Mouse (Mus musculus) adrenal gland (tissue): ENCODE results near the gene 4930512M02Rik.
"Not testable (repeated sequence)": the region's sequence is repeated elsewhere in the genome, so short reads cannot be mapped to it uniquely, and the experiment has no call there.

Experiments used
- intact Hi-C: fragments of 180-260 bp; cut with DNase I; formaldehyde crosslinking; loops from one replicate; pipeline ENCODE4 v1.15.1; 2025
- long read RNA-seq, 2 experiments: library from polyadenylated mRNA; unstranded; transcript quantifications; one replicate each; pipeline ENCODE4 v2.0.0; 2020; ENCODE audit warnings: borderline replicate concordance in 1 of 2; ENCODE audit not compliant: insufficient replicate concordance in 1 of 2

The 4930512M02Rik gene
- long read RNA-seq, experiment 1: 0 reads
- long read RNA-seq, experiment 2: 0 reads

- intact Hi-C loops: not testable (repeated sequence)
Measured at GRCm38 (mm10) chr11:11627735-11628134, at the start of gene 4930512M02Rik. Gene 4930512M02Rik, minus strand, starts transcription at chr11:11627835.

GRCm38 (mm10) chr11:11677165-11677564, 49.5 kb upstream of the 4930512M02Rik start:
- intact Hi-C loops: no loop called here

- intact Hi-C loops: no loop called here
Measured at GRCm38 (mm10) chr11:11676068-11676741, 48.6 kb upstream of the 4930512M02Rik start.

GRCm38 (mm10) chr11:11675063-11675462, 47.4 kb upstream of the 4930512M02Rik start:
- intact Hi-C loops: no loop called here

GRCm38 (mm10) chr11:11672974-11673373, 45.3 kb upstream of the 4930512M02Rik start:
- intact Hi-C loops: no loop called here

GRCm38 (mm10) chr11:11667922-11668290, 40.3 kb upstream of the 4930512M02Rik start:
- intact Hi-C loops: no loop called here

DNA sequence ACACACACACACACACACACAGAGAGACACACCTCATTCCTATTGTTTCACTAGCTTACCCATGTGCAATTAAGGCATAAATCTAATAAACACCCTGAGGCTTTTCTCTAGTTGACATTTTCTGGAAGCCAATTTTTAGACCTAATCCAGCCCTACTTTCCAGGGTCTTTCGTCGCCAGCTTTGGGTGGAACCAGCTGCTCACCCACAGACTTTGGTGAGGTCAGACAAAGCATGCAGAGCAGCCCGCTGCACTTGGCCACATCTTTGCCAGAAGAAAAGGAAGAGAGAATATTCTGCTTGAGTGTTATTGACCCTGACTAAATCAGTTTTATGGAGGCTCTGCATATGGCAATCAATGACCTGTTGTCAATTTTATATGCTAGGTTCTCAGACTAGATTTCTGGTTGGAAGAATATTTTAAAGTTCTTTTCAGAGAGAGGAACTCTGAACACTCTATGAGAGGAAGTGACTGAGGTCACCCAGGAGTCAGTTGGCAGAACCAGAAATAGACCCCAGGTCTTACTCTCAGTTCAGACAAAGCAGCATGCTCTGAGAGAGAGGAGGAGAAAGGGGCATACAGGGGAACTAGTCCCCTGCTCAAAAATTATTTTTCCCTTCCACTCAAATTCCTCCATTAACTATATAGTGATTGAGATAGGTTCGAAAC, 39.8 kb upstream of the 4930512M02Rik start:
- intact Hi-C loops: no loop called here

- intact Hi-C loops: no loop called here
Measured at GRCm38 (mm10) chr11:11660651-11661050, 33.0 kb upstream of the 4930512M02Rik start.

- intact Hi-C loops: no loop called here
Measured at GRCm38 (mm10) chr11:11658834-11659233, 31.2 kb upstream of the 4930512M02Rik start.

DNA sequence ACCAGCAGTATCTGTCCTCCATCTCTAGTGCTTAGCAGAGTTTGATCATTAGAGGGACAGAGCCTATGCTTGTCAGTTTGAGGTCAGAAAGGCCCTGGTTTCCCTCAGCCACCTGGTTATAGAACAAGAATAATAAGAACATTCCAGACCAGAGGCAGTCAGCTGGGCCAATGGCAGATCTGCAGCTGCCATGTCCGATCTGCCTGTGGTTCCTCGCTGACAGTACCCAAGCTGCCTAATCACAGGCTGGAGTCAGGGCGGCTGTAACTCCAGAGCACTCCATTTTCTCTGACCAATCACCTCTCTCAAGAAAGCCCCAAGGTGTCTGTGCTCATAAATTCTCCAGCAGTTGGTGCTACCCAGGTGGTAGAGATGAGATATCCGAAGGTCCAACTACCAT, 30.0 kb upstream of the 4930512M02Rik start:
- intact Hi-C loops: no loop called here

- intact Hi-C loops: no loop called here
Measured at GRCm38 (mm10) chr11:11656995-11657530, 29.4 kb upstream of the 4930512M02Rik start.

- intact Hi-C loops: no loop called here
Measured at GRCm38 (mm10) chr11:11656388-11656787, 28.8 kb upstream of the 4930512M02Rik start.

- intact Hi-C loops: no loop called here
Measured at GRCm38 (mm10) chr11:11644303-11644702, 16.7 kb upstream of the 4930512M02Rik start.

DNA sequence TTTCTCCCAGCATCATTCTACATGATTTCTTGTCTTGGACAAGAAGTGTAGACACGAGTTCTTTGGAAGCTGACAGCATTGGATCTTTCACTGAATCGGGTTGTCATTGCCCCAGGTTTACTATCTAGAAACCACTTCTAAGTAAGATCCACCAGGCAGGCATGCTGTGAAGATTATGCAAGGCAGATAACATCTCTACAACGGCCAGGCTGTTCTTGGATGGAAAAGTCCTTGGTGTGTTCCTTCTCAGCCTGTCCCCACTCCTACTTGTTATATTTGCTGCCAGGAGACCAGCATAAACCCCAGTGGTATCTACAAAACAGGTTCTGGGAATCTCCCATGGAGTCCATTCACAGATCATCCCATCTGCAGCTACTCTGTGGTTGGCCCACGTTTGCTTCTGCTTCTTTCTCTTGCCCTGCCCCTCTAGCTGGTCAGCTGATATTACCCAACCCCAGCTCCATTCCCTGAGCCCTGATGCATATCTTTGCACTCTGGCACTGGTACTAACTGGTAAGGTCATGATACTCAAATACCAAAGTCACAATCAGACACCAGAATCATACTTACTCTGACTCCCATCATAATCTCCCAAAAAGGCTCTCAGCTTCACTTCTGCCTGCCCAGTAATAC, 3.4 kb downstream of the 4930512M02Rik start:
- intact Hi-C loops: no loop called here

DNA sequence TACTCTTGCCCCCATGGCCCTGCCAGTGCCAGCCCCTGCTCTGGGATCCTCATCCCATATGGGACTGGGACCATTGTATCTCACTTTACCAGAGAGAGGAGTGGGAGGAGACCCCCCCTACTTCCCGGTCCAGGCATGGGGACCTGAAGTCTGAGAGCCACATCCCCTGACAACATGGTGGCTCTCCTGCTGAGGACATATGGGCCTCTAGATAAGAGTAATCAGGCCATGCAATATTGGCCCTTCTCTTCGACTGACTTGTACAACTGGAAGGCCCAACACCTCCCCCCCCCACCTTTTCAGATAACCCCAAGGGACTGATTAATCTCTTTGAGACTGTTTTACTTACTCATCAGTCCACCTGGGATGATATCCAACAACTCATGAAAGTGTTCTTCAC, 18.4 kb downstream of the 4930512M02Rik start:
- intact Hi-C loops: no loop called here

DNA sequence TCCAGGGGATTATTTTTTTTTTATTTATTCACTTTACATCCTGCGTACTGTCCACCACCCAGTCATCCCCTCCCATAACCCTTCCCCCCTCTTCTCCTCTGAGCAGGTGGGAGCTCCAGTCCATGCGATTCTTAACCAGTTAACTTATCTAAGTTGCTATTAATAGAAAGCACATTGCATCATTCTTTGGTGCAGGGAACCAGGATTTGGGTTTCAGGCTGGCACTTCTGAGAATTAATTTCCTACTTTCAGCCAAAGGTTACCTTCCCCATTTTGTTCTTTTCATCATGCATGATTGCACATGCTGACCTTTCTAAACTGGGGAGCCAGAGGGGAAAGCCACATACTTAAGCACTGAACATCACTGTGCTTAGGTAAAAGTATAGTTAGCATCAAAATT, 40.3 kb downstream of the 4930512M02Rik start:
- intact Hi-C loops: no loop called here

DNA sequence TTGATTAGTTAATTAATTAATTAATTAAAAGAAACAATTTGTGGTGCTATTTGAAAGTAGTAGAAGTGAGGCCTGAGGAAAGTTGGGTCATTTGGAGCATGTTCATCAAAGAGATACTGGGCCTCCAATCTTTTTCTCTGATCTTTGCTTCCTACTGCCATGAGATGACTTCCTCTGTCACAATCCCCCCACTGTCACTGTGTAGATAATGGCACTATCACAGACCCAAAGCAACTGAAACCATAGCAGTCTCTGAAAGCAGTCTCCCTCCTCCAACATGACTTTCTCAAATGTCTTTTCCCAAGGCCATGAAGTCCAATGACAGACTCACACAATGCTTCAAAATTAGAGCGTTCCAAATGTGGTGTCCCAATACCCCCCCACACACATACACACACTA, 41.2 kb downstream of the 4930512M02Rik start:
- intact Hi-C loops: no loop called here

GRCm38 (mm10) chr11:11573691-11574090, 53.9 kb downstream of the 4930512M02Rik start:
- intact Hi-C loops: no loop called here

DNA sequence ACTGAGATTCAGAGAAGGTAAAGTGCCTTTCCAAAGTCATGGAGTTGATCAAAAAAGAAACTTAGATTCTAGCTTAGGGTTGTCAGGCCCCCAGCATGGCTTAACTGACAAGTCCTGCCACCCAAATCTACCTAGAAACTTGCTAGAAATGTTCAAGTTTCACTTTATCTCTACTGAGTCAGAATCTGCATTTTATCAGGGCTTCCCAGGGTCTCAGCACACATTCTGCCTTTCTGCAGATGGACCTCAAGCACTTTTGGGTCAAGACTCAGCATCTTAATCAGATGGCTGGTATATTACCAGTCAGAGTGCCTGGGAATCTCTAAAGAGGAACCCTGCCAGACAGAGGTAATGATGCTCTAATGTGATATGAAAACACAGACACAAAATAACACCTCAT, 56.9 kb downstream of the 4930512M02Rik start:
- intact Hi-C loops: no loop called here

- intact Hi-C loops: no loop called here
Measured at GRCm38 (mm10) chr11:11569466-11570132, 58.0 kb downstream of the 4930512M02Rik start.

DNA sequence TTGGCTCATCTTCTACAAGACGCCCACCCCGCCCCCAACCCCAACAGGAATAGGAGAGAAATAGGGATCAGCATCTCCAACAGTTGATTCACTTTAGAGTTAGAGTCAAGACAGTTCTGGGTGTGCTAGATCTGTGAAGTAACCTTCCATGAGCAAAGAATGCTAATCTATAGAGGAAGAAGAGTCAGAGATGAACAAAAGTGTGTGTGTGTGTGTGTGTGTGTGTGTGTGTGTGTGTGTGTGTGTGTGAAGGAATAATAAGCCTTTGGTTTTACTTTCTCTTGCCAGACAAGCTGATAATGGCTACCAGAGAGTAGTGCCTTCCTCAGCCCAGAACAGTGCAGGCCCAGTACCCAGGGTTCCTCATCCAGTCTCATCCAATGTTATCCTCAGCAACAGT, 59.6 kb downstream of the 4930512M02Rik start:
- intact Hi-C loops: no loop called here
